ENCODE assay signal across 11 mouse cellular contexts in genomic region chr12:55538328-55538971, GRCm38 (mm10). TPM values are rescaled to one million over a fixed set of nuclear protein-coding genes. Genes with fewer than 3 reads are reported as not detected.
DNase-seq lines count a peak whose midpoint lies in the region; ATAC-seq lines count a peak whose summit lies in the region.
"Had no signal": no experiment of that assay in that cellular context is flagged by ENCODE, and none has a peak within 500 bp of the region (broad histone marks: within the 10 kb centered on the region; RNA-seq: fewer than 3 reads in every experiment).

No protein-coding gene starts in this region.

- H3K36me3 ChIP-seq in limb, embryonic 11.5 days (ENCODE audit: control insufficient read depth, insufficient read depth, low read length): no peaks in the 10 kb centered on the region
- H3K36me3 ChIP-seq in limb, embryonic 10.5 days: no peaks in the 10 kb centered on the region
- H3K36me3 ChIP-seq in forebrain, embryonic 12.5 days (replicated peaks): no peaks in the 10 kb centered on the region
- H3K36me3 ChIP-seq in hindbrain, embryonic 15.5 days: no peaks in the 10 kb centered on the region
- no peaks in the 10 kb centered on the region for H3K36me3 ChIP-seq in neural tube, embryonic 14.5 days (ENCODE audit: control insufficient read depth, insufficient read depth, low read length)

- 78% methylated on average over 1 of the region's 1 CpGs for WGBS in limb, embryonic 11.5 days
- 92% methylated on average over 1 of the region's 1 CpGs for WGBS in limb, embryonic 10.5 days
- 59% methylated on average over 1 of the region's 1 CpGs for WGBS in forebrain, embryonic 12.5 days
- WGBS in hindbrain, embryonic 15.5 days: 82% methylated on average over 1 of the region's 1 CpGs
- 67% methylated on average over 1 of the region's 1 CpGs for WGBS in neural tube, embryonic 14.5 days

- H3K4me2 ChIP-seq in limb, embryonic 11.5 days (ENCODE audit: low read depth, severe bottlenecking): no peak overlapping the region
- H3K4me2 ChIP-seq in forebrain, embryonic 12.5 days: no peak overlapping the region
- H3K4me2 ChIP-seq in hindbrain, embryonic 15.5 days: no peak overlapping the region
- no peak overlapping the region for H3K4me2 ChIP-seq in neural tube, embryonic 14.5 days (ENCODE audit: low read depth, low read length)

- DNase-seq in limb, embryonic 11.5 days (ENCODE audit: low spot score): no peak
- no peak for DNase-seq in limb, embryonic 10.5 days (ENCODE audit: low spot score)
- DNase-seq in right cerebral cortex, adult 2 months (ENCODE audit: low spot score in 2 of 2): no peak
- no peak for DNase-seq in right cerebral cortex, adult 18-20 months
- DNase-seq: adrenal gland, postnatal 25 days; gastrocnemius, adult 2 months; kidney, adult 8-10 months; left cerebral cortex, postnatal 4 days had no signal

- ATAC-seq in limb, embryonic 11.5 days (ENCODE audit: insufficient number of reproducible peaks, low FRiP score, low TSS enrichment, low read depth): 0 out of 2 replicates have a peak, but pooled peaks have one; percentile 39
- ATAC-seq in forebrain, embryonic 12.5 days (ENCODE audit: low FRiP score): peak; percentile 67
- peak; percentile 77 for ATAC-seq in hindbrain, embryonic 15.5 days (ENCODE audit: low FRiP score, low read depth)
- peak; percentile 81 for ATAC-seq in neural tube, embryonic 14.5 days (ENCODE audit: low read depth)

- no peak overlapping the region for H3K4me3 ChIP-seq in limb, embryonic 11.5 days (ENCODE audit: low read depth, low read length)
- H3K4me3 ChIP-seq in limb, embryonic 10.5 days: no peak overlapping the region
- no peak overlapping the region for H3K4me3 ChIP-seq in forebrain, embryonic 12.5 days (replicated peaks)
- H3K4me3 ChIP-seq in hindbrain, embryonic 15.5 days: no peak overlapping the region
- no peak overlapping the region for H3K4me3 ChIP-seq in neural tube, embryonic 14.5 days (ENCODE audit: low read depth, low read length)
- H3K4me3 ChIP-seq: gastrocnemius, adult 2 months had no signal

- no peak overlapping the region for H3K9ac ChIP-seq in limb, embryonic 11.5 days (ENCODE audit: low read length)
- peak overlapping the region; percentile 33; the same call in 1 of the 2 replicates for H3K9ac ChIP-seq in forebrain, embryonic 12.5 days
- no peak overlapping the region for H3K9ac ChIP-seq in hindbrain, embryonic 15.5 days
- no peak overlapping the region for H3K9ac ChIP-seq in neural tube, embryonic 14.5 days (replicated peaks; ENCODE audit: low read depth, low read length)

- H3K4me1 ChIP-seq in limb, embryonic 11.5 days (ENCODE audit: control insufficient read depth, insufficient read depth, low read length): no peaks in the 10 kb centered on the region
- no peaks in the 10 kb centered on the region for H3K4me1 ChIP-seq in limb, embryonic 10.5 days
- H3K4me1 ChIP-seq in forebrain, embryonic 12.5 days: peaks cover 24% of the 10 kb centered on the region
- H3K4me1 ChIP-seq in hindbrain, embryonic 15.5 days (replicated peaks): peaks cover 20% of the 10 kb centered on the region
- H3K4me1 ChIP-seq in neural tube, embryonic 14.5 days (ENCODE audit: control insufficient read depth, insufficient read depth, low read length): 0 out of 2 replicates have a peak, but pooled peaks cover 9% of the 10 kb centered on the region

- H3K27ac ChIP-seq in limb, embryonic 11.5 days (replicated peaks; ENCODE audit: low read depth, low read length): no peak overlapping the region
- no peak overlapping the region for H3K27ac ChIP-seq in limb, embryonic 10.5 days
- H3K27ac ChIP-seq in forebrain, embryonic 12.5 days: peak overlapping the region; percentile 51; the same call in 1 of the 2 replicates
- H3K27ac ChIP-seq in hindbrain, embryonic 15.5 days (replicated peaks): no peak overlapping the region
- no peak overlapping the region for H3K27ac ChIP-seq in neural tube, embryonic 14.5 days (ENCODE audit: low read depth, low read length)
- H3K27ac ChIP-seq: gastrocnemius, adult 2 months had no signal

- peaks cover 5% of the 10 kb centered on the region; the same call in 1 of the 2 replicates for H3K27me3 ChIP-seq in limb, embryonic 11.5 days (ENCODE audit: control insufficient read depth, insufficient read depth, low read length)
- H3K27me3 ChIP-seq in limb, embryonic 10.5 days (ENCODE audit: low read depth, poor library complexity, severe bottlenecking): peaks cover 13% of the 10 kb centered on the region; the same call in 1 of the 2 replicates
- H3K27me3 ChIP-seq in forebrain, embryonic 12.5 days: peaks cover 52% of the 10 kb centered on the region
- H3K27me3 ChIP-seq in hindbrain, embryonic 15.5 days: peaks cover 6% of the 10 kb centered on the region; the same call in 1 of the 2 replicates
- H3K27me3 ChIP-seq in neural tube, embryonic 14.5 days (ENCODE audit: control insufficient read depth, insufficient read depth, low read length): no peaks in the 10 kb centered on the region

- no peaks in the 10 kb centered on the region for H3K9me3 ChIP-seq in limb, embryonic 11.5 days (ENCODE audit: control insufficient read depth, low read length)
- no peaks in the 10 kb centered on the region for H3K9me3 ChIP-seq in limb, embryonic 10.5 days (replicated peaks)
- no peaks in the 10 kb centered on the region for H3K9me3 ChIP-seq in forebrain, embryonic 12.5 days
- no peaks in the 10 kb centered on the region for H3K9me3 ChIP-seq in hindbrain, embryonic 15.5 days
- H3K9me3 ChIP-seq in neural tube, embryonic 14.5 days (ENCODE audit: control insufficient read depth, low read length): no peaks in the 10 kb centered on the region

RNA-seq across cellular contexts. Expression of gene Aldoart2, which starts 26.6 kb away (rescaled TPM):
- not detected in 2 replicates for polyA plus RNA-seq in limb, embryonic 11.5 days (2014; fragmentation: Nextera tagmentation; extraction: Ambion mirVana)
- polyA plus RNA-seq in limb, embryonic 10.5 days (2016; fragmentation: Nextera tagmentation; extraction: Ambion mirVana): not detected in 2 replicates
- not detected in 2 replicates for polyA plus RNA-seq in forebrain, embryonic 12.5 days (2016; fragmentation: Nextera tagmentation; extraction: Ambion mirVana)
- polyA plus RNA-seq in hindbrain, embryonic 15.5 days (2015; fragmentation: Nextera tagmentation; extraction: Ambion mirVana): not detected in 2 replicates
- polyA plus RNA-seq in neural tube, embryonic 14.5 days (2014; fragmentation: Nextera tagmentation; extraction: Ambion mirVana): 0.16 TPM in 1 of 2 replicates, not detected in the other

RNA-seq across cellular contexts. Expression of gene Nfkbia, which starts 46.0 kb away (rescaled TPM):
- 65.1 and 70.4 TPM in 2 replicates for polyA plus RNA-seq in limb, embryonic 11.5 days (2014; fragmentation: Nextera tagmentation; extraction: Ambion mirVana)
- polyA plus RNA-seq in limb, embryonic 10.5 days (2016; fragmentation: Nextera tagmentation; extraction: Ambion mirVana): 38.0 and 56.9 TPM in 2 replicates
- 36.4 and 39.6 TPM in 2 replicates for polyA plus RNA-seq in forebrain, embryonic 12.5 days (2016; fragmentation: Nextera tagmentation; extraction: Ambion mirVana)
- 61.6 and 62.6 TPM in 2 replicates for polyA plus RNA-seq in hindbrain, embryonic 15.5 days (2015; fragmentation: Nextera tagmentation; extraction: Ambion mirVana)
- 61.9 and 62.7 TPM in 2 replicates for polyA plus RNA-seq in neural tube, embryonic 14.5 days (2014; fragmentation: Nextera tagmentation; extraction: Ambion mirVana)
